Mouse (Mus musculus) R1 (cell line): ENCODE data around the gene Rnf224.

Experiments
- DNase-seq: peaks from one replicate; pipeline ENCODE4 v3.0.0-alpha.2; 2018; ENCODE audit warnings: low read depth, low spot score

The Rnf224 gene

DNA sequence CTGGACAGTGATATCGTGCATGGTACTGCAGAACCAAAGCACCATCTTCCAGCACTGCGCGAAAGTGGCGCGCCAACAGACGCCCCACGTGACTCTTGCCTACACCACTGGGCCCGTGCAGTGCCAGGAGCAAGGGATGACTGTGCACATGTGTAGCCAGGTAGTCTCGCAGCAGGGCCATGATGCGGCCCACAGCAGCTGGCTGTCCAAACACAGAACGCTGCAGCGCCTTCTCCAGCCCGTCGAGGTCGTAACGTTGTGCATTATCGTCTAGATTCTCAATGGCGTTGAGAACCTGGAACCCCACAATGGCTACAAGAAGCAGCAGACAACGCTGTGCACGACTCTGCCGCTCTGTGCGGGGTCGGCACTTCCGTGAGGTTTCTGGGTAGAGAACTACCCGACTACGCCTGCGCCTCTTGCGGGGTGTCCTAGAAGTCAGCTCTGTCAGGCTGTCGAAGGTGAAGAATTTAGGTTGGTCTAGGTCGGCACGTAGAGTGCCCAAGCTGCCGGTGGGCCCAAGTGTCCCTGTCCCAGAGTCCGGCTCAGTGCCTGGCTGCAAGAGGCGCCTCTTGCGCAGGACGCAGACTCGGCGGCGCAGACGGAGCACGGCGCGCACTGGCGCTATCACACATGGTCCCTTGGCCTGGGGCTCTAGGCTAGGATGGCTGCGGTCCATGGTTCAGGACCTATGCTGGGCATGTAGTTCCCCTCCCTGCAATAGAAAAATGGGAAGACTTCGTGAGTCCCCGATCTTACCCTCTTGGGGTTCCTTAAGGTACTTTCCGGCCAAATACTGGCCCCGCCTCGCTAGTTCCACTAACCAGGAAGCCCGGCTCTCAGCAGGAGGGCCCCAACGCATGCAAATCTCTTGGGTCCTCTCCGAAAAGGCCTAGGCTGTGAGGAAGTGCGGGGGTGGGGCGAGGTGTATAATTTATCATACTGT, 41.1 kb downstream of the Rnf224 start:
- peak; percentile 86 for DNase-seq

DNA sequence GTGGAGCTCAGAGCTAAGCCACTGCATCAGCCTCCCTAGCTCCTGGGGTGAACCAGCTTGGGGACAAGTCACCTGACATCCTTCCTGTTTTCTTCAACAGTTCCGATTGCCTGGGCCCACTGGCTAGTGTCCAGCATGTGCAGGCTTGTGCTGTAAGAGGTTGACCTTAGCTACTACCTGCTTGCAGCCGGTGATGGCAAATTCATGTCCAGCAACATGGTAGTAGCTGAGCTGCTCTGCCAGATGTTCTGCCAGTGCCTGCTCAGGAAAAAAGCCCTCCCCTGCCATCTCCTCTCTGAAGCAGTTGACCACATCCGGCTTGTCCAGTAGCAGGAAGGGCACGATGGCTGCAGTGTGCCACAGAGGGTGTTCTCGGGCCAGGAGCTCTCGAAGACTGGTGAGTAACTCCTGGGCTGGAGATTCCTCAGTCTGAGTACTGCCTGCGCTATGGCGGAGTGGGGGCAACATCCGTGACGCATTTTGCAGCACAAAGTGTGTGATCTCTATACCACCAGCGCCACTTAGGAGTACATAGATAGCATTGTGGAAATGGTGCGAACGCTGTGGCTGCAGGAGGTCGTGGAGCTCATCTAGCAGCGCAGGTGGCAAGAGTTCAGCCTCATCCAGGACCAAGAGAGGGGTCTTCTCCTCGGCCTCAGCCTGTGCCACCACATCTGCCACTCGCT, 42.0 kb downstream of the Rnf224 start:
- DNase-seq: no peak

- no peak for DNase-seq
These were observed 42.6 kb downstream of the Rnf224 start for GRCm38 (mm10) chr2:25194006-25194405.

DNA sequence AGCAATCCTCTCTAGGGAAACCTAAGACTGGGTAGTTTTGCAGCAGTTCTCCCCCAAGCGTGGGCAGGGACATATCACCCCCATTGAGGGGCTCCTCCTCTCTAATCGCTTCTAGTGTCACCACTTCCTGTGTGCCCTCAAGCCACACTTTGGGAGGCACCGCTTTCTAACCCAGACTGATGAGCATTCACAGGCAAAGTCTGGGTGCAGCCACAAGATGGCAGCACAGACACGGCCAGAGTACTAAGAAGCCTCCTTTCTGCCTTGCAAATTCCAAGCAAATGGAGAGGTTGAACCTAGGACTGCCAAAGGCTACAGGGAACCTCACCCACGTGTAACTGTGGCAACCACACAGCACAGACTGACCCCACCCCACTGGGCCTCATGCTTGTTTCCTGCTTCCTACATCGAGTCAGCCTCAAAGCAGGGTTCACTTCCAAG, 43.2 kb downstream of the Rnf224 start:
- DNase-seq: peak; percentile 97

DNA sequence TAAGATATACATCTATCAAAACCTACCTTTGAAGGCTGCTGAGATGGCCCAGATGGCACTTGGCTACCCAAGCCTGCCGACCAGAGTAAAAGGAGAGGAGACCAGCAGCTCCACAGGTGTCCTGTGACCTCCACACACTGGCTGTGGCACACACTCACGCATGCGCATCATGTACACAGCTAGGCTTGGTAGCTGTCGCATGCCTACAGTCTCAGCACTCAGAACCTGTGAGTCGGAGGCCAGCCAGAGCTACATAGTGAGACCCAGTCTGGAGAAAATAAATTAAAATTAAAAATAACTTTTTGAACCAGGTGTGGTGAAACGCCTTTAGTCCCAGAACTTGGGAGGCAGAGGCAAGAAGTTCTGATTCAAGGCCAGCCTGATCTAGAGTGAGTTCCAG, 48.7 kb downstream of the Rnf224 start:
- no peak for DNase-seq

- DNase-seq: no peak
These were observed 50.0 kb downstream of the Rnf224 start for GRCm38 (mm10) chr2:25186575-25186930.

GRCm38 (mm10) chr2:25185625-25186574, 50.7 kb downstream of the Rnf224 start:
- peak; percentile 78 for DNase-seq

DNA sequence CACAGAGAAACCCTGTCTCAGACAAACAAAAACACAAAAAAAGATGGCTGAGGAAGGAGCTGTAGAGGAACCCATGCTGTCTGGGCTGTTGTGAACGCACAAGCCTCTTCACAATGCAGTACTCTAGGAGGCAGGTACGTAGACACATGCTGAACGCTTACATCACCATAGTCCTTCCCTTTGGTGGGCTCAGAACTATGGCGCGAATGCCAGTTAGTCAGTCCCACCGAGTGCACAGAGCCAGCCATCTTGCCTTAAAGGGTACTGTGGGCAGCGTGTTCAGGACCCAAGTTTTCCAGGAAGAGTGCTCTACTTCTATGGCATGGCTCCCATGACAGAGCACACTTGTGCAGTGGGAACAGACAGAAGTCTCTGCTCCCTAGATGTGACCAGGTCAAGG, 52.1 kb downstream of the Rnf224 start:
- no peak for DNase-seq
